Mouse (Mus musculus) urinary bladder, adult 2 months (tissue): Measurements from ENCODE around the gene BC005561. TPM values are rescaled to one million over a fixed set of nuclear protein-coding genes. Genes with fewer than 3 reads are reported as not detected.
"Not testable (repeated sequence)": the region's sequence is repeated elsewhere in the genome, so short reads cannot be mapped to it uniquely, and the experiment has no call there.

Experiments used
- DNase-seq: peaks from one replicate; pipeline ENCODE4 v3.0.0; 2022; ENCODE audit warnings: low spot score
- polyA plus RNA-seq: library from polyadenylated mRNA; depleted of rRNA; stranded (reverse); fragments of >200 nt; gene quantifications from 2 replicates; pipeline ENCODE4 v1.2.3, GENCODE M21; 2012; rRNA removed

The BC005561 gene
- 1.5 and 1.9 TPM in 2 replicates for polyA plus RNA-seq

DNA sequence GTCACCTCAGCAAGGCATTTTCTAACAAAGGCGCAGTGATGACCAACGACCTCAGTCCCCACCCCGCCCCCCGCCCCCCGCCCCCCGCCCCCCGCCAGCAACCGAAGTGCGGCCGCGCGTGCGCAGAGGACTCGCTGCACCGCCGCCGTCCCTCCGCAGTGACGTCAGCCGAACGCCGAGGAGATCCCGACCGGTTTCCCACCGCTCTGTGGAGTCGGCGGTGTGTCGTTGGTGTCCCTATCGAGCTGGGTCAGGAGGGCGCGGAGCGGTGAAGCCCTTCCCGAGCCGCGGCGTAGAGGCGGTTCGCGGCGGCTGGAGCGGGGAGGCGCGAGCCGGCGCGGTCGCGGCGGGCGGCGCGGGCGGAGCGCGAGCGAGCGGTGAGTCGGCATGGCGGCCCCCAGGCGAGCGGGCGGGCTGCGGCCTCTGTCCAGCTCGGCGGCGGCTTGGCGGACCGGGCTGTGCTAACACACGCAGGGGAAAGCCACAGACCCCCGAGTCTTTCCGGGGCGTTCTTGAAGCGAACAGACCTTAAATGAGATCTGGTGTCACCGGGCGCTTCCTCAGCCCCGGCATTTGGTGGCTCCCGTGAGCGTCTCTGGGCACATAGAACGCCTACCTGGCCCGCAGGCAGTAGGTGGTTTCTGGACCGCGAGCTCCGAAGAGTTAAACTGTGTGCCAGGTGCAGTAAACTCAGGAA, at the start of gene BC005561:
Gene BC005561, plus strand, starts transcription at position 158 of the 697 bp plus-strand sequence.
- peak; percentile 76 for DNase-seq

- DNase-seq, result peak; percentile 59
Observed at GRCm38 (mm10) chr5:104458832-104459705, 49.1 kb upstream of the BC005561 start, which contains the start of gene Pkd2. Pkd2 (plus strand) TSS chr5:104459450.

DNA sequence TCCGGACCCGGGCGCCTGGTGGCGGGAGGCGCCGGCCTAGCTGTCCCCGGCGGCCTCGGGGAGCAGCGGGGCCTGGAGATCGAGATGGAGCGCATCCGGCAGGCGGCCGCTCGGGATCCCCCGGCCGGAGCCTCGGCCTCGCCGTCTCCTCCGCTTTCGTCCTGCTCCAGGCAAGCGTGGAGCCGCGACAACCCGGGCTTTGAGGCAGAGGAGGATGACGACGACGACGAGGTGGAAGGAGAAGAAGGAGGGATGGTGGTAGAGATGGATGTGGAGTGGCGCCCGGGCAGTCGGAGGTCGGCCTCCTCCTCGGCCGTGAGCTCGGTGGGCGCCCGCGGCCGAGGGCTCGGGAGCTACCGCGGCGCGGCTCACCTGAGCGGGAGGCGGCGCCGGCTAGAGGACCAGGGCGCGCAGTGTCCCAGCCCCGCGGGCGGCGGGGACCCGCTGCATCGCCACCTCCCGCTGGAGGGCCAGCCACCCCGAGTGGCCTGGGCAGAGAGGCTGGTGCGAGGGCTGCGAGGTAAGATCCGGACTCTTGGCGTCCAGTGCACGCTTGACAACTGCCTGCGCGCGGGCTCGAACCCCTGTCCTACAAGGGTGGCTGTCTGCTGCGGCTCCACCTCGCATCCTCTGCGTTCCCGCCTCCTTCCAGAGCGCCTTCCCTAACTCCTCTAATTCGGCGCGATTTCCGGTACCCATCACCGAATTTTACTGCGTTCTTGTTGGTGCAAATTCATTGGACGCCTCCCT, 48.3 kb upstream of the BC005561 start:
- DNase-seq, result peak; percentile 52

DNA sequence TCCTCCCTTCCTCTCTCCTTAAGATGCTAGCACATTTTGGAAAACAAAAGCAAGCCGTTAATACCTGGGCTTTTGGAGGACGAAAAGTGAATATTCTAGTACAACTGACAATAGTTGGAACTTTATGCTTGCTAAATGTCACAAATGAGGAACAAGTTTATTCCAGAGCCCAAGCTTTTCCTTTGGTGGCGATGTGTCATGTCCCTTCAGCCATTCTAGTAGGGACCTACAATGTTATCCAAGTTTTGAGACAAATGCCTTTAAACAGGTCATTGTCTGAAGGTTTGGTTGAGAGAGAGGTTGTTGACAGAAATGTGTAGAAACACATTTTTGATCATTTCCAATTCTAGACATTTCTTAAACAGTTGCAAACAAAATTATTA, 47.7 kb upstream of the BC005561 start:
- DNase-seq, result no peak

- no peak for DNase-seq
Observed at GRCm38 (mm10) chr5:104460856-104461255, 47.3 kb upstream of the BC005561 start.

- DNase-seq, result no peak
Observed at GRCm38 (mm10) chr5:104465279-104465678, 42.9 kb upstream of the BC005561 start.

GRCm38 (mm10) chr5:104465731-104466130, 42.4 kb upstream of the BC005561 start:
- no peak for DNase-seq

- DNase-seq, result no peak
Observed at GRCm38 (mm10) chr5:104466816-104467215, 41.3 kb upstream of the BC005561 start.

DNA sequence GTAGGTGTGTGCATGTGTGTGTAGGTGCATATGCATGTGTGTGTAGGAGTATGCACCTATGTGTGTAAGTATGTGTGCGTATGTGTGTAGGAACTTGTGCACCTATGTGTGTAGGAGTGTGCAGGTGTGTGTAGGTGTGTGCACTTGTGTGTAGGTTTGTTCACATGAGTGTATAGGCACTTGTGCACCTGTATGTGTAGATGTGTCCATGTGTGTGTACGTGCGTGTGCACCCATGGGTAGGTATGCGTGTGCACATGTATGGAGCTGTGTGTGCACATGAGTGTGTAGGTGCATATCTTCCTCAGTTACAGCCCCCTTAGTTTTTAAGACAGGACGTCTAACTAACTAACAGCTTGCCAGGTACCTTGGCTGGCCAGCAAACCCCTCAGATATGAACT, 39.6 kb upstream of the BC005561 start:
- no peak for DNase-seq

- DNase-seq, result no peak
Observed at GRCm38 (mm10) chr5:104470981-104471391, 37.2 kb upstream of the BC005561 start.

DNA sequence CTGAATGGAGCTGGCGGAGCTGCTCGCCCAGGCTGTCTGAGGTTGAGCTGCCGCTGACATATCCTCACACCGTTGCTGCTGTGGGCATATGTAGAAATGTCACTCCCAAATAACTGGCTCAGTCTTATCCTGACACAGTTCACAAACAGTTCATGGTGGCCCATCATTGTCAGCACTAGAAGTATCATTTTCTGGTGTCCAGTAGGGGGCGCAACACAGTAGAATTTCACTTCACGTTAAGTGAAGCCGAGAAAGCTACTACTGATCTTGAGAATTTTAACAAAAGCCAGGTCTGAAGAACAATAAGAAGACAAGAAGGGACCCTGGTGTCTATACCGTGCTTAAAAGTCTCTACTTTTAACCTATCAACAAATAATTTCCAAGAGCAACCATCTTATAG, 35.8 kb upstream of the BC005561 start:
- no peak for DNase-seq

GRCm38 (mm10) chr5:104480367-104480766, 27.8 kb upstream of the BC005561 start:
- no peak for DNase-seq

- DNase-seq, result no peak
Observed at GRCm38 (mm10) chr5:104482856-104483255, 25.3 kb upstream of the BC005561 start.

GRCm38 (mm10) chr5:104491561-104491960, 16.6 kb upstream of the BC005561 start:
- no peak for DNase-seq

DNA sequence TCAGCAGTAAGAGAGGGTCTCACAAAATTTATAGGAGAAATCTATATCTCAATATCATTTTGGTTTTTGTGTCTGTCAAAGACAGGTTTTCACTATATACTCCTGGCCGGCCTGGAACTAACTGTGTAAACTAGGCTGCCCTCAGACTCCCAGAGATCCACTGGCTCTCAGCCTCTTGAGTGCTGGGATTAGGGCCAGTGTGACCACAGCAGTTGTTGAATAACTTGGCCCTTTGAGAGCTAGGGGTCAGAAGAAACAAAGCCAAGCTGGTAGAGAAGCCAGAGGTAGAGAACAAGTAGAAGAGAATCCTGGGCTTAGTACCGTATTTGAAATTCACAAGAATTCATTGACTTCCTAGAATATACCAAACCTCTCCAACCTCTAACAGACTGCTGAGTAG, 3.3 kb upstream of the BC005561 start:
- DNase-seq, result no peak

- no peak for DNase-seq
Observed at GRCm38 (mm10) chr5:104507829-104508194, 340 bp upstream of the BC005561 start.

GRCm38 (mm10) chr5:104511211-104511610, 3.1 kb downstream of the BC005561 start:
- DNase-seq, result no peak

DNA sequence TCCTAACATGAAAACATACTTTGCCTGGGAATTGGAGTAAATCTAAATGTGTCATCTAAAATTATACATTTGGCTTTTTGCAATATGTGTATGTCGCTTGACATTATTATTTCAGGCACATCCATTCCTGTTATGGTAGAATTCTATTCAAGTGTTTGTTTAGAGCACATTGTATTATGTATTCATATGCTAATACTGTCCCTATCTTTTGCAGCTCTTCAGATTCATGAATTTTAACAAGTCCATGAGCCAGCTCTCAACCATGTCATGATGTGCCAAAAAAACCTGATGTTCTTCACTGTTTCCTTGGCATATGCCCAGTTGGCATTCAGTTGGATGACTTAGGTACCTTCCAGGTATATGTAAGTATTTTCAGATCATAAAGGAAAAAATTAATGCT, 30.5 kb downstream of the BC005561 start:
- no peak for DNase-seq

DNA sequence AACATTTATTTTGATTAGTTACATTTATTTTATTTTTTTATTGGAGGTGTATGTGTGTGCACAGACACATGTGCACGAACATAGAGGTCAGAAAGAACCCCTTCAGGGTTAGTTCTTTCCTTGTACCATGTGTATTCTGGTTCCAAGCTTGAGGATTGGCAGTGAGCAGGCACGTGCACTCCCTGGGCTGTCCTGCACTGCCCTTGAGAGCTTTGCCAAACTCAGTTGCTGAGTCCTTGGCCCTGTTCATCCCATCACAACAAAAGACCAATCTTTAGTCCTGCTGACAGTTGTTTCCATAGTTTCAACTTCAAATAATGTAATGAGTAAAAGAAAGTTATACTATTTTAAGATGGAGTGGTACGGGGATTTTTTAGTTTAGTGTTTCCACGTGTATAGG, 31.2 kb downstream of the BC005561 start:
- no peak for DNase-seq

DNA sequence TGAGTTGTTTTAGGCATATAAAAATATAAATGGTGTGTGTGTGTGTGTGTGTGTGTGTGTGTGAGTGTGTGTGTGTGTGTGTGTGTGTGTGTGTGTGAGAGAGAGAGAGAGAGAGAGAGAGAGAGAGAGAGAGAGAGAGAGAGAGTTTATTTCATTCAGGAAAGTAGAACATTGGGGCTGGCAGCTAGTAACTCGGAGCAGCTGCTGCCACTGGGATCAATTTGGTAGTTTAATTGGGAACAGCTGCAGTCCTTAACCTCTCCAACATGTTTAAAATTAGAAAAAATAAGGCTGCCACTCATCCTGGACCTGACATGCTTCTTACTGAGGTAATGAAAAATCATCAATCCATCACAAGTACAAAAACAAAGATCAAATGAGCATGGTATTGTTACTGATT, 59.9 kb downstream of the BC005561 start:
- not testable (repeated sequence) for DNase-seq

DNA sequence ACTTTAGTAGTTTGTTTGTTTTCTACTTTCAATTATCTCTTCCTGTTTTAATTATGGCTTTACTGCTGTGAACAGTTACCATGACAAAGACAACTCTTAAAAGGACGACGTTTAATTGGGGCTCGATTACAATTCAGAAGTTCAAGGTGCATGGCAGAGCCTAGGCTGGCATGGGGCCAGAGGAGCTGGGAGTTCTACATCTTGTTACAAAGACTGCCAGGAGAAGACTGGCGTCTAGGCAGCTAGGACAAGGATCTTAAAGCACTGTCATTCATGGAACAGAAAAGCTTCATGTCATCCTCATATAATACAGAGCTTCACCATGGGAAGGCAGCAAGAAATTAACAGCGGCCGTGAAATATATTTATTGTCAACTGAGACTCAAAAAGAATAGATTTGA, 62.6 kb downstream of the BC005561 start:
- DNase-seq, result no peak

GRCm38 (mm10) chr5:104571282-104571921, 63.2 kb downstream of the BC005561 start:
- DNase-seq, result peak; percentile 60
